Mouse (Mus musculus) gastrocnemius, adult 18-20 months (tissue): ENCODE results near the gene Tmc2. TPM values are rescaled to one million over a fixed set of nuclear protein-coding genes. Genes with fewer than 3 reads are reported as not detected.

Experiments
- DNase-seq: peaks from one replicate; pipeline ENCODE4 v3.0.0; 2021; ENCODE audit warnings: low spot score
- total RNA-seq, 2 experiments: library from RNA; stranded (reverse); gene quantifications; 2 replicates each; pipeline ENCODE4 v1.2.3; 2021

Tmc2 gene
- total RNA-seq, 2 experiments from 2014 or later: not detected

GRCm38 (mm10) chr2:130248226-130248625, 53.2 kb downstream of the Tmc2 start:
- no peak for DNase-seq

- no peak for DNase-seq
Observed at GRCm38 (mm10) chr2:130256762-130257161, 61.8 kb downstream of the Tmc2 start.

GRCm38 (mm10) chr2:130260822-130261221, 65.8 kb downstream of the Tmc2 start:
- DNase-seq: no peak

- no peak for DNase-seq
Observed at GRCm38 (mm10) chr2:130261914-130262313, 66.9 kb downstream of the Tmc2 start.

- no peak for DNase-seq
Observed at GRCm38 (mm10) chr2:130262398-130262797, 67.4 kb downstream of the Tmc2 start.

GRCm38 (mm10) chr2:130265520-130265919, 70.5 kb downstream of the Tmc2 start:
- DNase-seq: no peak

- no peak for DNase-seq
Observed at GRCm38 (mm10) chr2:130268074-130268473, 73.1 kb downstream of the Tmc2 start.

- no peak for DNase-seq
Observed at GRCm38 (mm10) chr2:130273732-130274131, 78.7 kb downstream of the Tmc2 start.

GRCm38 (mm10) chr2:130274149-130274861, 79.3 kb downstream of the Tmc2 start, which contains the start of gene Nop56:
Gene Nop56, plus strand, starts transcription at chr2:130274430.
- peak; percentile 99 for DNase-seq

GRCm38 (mm10) chr2:130274862-130275261, 79.9 kb downstream of the Tmc2 start:
- DNase-seq: no peak

- no peak for DNase-seq
Observed at GRCm38 (mm10) chr2:130275649-130276048, 80.7 kb downstream of the Tmc2 start.

GRCm38 (mm10) chr2:130279600-130280091, 84.7 kb downstream of the Tmc2 start:
- DNase-seq: no peak

GRCm38 (mm10) chr2:130280224-130280623, 85.2 kb downstream of the Tmc2 start:
- no peak for DNase-seq

GRCm38 (mm10) chr2:130280818-130281217, 85.8 kb downstream of the Tmc2 start:
- no peak for DNase-seq

- peak; percentile 90 for DNase-seq
Observed at GRCm38 (mm10) chr2:130283854-130284654, 89.1 kb downstream of the Tmc2 start, which contains the start of gene Idh3b. Gene Idh3b, minus strand, starts transcription at chr2:130284547.

GRCm38 (mm10) chr2:130289086-130289485, 94.1 kb downstream of the Tmc2 start:
- no peak for DNase-seq

GRCm38 (mm10) chr2:130291434-130291833, 96.4 kb downstream of the Tmc2 start:
- peak; percentile 60 for DNase-seq

- no peak for DNase-seq
Observed at GRCm38 (mm10) chr2:130293009-130293408, 98.0 kb downstream of the Tmc2 start.

- DNase-seq: no peak
Observed at GRCm38 (mm10) chr2:130293486-130293885, 98.5 kb downstream of the Tmc2 start.

GRCm38 (mm10) chr2:130294218-130294935, 99.4 kb downstream of the Tmc2 start:
- no peak for DNase-seq

- DNase-seq: no peak
Observed at GRCm38 (mm10) chr2:130294936-130295277, 99.9 kb downstream of the Tmc2 start, which contains the start of gene Ebf4. Gene Ebf4, plus strand, starts transcription at chr2:130295169.
